11 mouse cellular contexts compared by ENCODE assay signal in genomic region chr7:63940321-63940720, GRCm38 (mm10). TPM values are rescaled to one million over a fixed set of nuclear protein-coding genes. Genes with fewer than 3 reads are reported as not detected.
DNase-seq lines count a peak whose midpoint lies in the region; ATAC-seq and TF ChIP-seq lines count a peak whose summit lies in the region.
"Had no signal": no experiment of that assay in that cellular context is flagged by ENCODE, and none has a peak within 500 bp of the region (broad histone marks: within the 10 kb centered on the region; RNA-seq: fewer than 3 reads in every experiment).

No protein-coding gene starts in this region.

- H3K4me1 ChIP-seq in intestine, embryonic 15.5 days (replicated peaks), result peaks cover 6% of the 10 kb centered on the region; the same call in 1 of the 2 replicates
- 0 out of 2 replicates have a peak, but pooled peaks cover 3% of the 10 kb centered on the region for H3K4me1 ChIP-seq in intestine, postnatal 0 days (replicated peaks; ENCODE audit: control insufficient read depth, insufficient read depth, low read length)
- peaks cover 12% of the 10 kb centered on the region for H3K4me1 ChIP-seq in limb, embryonic 13.5 days

- peak overlapping the region; percentile 92; the same call in 1 of the 2 replicates for H3K4me2 ChIP-seq in intestine, embryonic 15.5 days (replicated peaks)
- no peak overlapping the region for H3K4me2 ChIP-seq in intestine, postnatal 0 days (replicated peaks; ENCODE audit: low read depth)
- peak overlapping the region; percentile 90; the same call in 1 of the 2 replicates for H3K4me2 ChIP-seq in limb, embryonic 13.5 days (replicated peaks)

- no peak overlapping the region for H3K9ac ChIP-seq in intestine, embryonic 15.5 days
- H3K9ac ChIP-seq in intestine, postnatal 0 days (ENCODE audit: low read depth, low read length), result no peak overlapping the region
- H3K9ac ChIP-seq in limb, embryonic 13.5 days, result no peak overlapping the region

- H3K9me3 ChIP-seq in intestine, embryonic 15.5 days, result no peaks in the 10 kb centered on the region
- no peaks in the 10 kb centered on the region for H3K9me3 ChIP-seq in intestine, postnatal 0 days (ENCODE audit: control insufficient read depth)
- no peaks in the 10 kb centered on the region for H3K9me3 ChIP-seq in limb, embryonic 13.5 days
- H3K9me3 ChIP-seq: embryonic facial prominence, embryonic 12.5 days had no signal

- no peak overlapping the region for H3K4me3 ChIP-seq in intestine, embryonic 15.5 days (replicated peaks)
- no peak overlapping the region for H3K4me3 ChIP-seq in intestine, postnatal 0 days (ENCODE audit: low read depth, low read length)
- no peak overlapping the region for H3K4me3 ChIP-seq in limb, embryonic 13.5 days

- TF ChIP-seq CTCF in intestine, postnatal 0 days (IDR thresholded peaks at IDR 0.05; ENCODE audit: low read depth), result no peak

- ATAC-seq in intestine, embryonic 15.5 days, result no peak
- no peak for ATAC-seq in intestine, postnatal 0 days
- ATAC-seq in limb, embryonic 13.5 days (ENCODE audit: low FRiP score, low read depth), result no peak

- DNase-seq in cerebellum, adult 11 months, result peak; percentile 25
- no peak for DNase-seq in cerebellum, adult 11-12 months
- peak; percentile 80 for DNase-seq in 416B (ENCODE audit: low read depth)
- no peak for DNase-seq in ovary, postnatal 10 days (ENCODE audit: low spot score)
- no peak for DNase-seq in layer of hippocampus, postnatal 25 days (ENCODE audit: extremely low spot score in 1 of 2, low spot score in 1 of 2)

- no peaks in the 10 kb centered on the region for H3K36me3 ChIP-seq in intestine, embryonic 15.5 days
- no peaks in the 10 kb centered on the region for H3K36me3 ChIP-seq in intestine, postnatal 0 days (ENCODE audit: control insufficient read depth, insufficient read depth)
- no peaks in the 10 kb centered on the region for H3K36me3 ChIP-seq in limb, embryonic 13.5 days
- H3K36me3 ChIP-seq: embryonic facial prominence, embryonic 12.5 days had no signal

- 93% methylated on average over 5 of the region's 5 CpGs for WGBS in intestine, embryonic 15.5 days
- WGBS in intestine, postnatal 0 days, result 88% methylated on average over 5 of the region's 5 CpGs
- 94% methylated on average over 5 of the region's 5 CpGs for WGBS in limb, embryonic 13.5 days

- H3K27ac ChIP-seq in intestine, embryonic 15.5 days, result no peak overlapping the region
- no peak overlapping the region; the same call in 1 of the 2 replicates for H3K27ac ChIP-seq in intestine, postnatal 0 days (ENCODE audit: low read depth, low read length)
- peak overlapping the region; percentile 95; the same call in 1 of the 2 replicates for H3K27ac ChIP-seq in limb, embryonic 13.5 days

- H3K27me3 ChIP-seq in intestine, embryonic 15.5 days (replicated peaks), result no peaks in the 10 kb centered on the region
- no peaks in the 10 kb centered on the region for H3K27me3 ChIP-seq in intestine, postnatal 0 days (replicated peaks; ENCODE audit: control insufficient read depth, insufficient read depth, low read length)
- no peaks in the 10 kb centered on the region for H3K27me3 ChIP-seq in limb, embryonic 13.5 days
- H3K27me3 ChIP-seq: embryonic facial prominence, embryonic 12.5 days had no signal

RNA-seq across cellular contexts. Expression of gene Klf13, which starts 1.6 kb away (rescaled TPM):
- 25.9 and 26.7 TPM in 2 replicates for polyA plus RNA-seq in intestine, embryonic 15.5 days (2015; fragmentation: Nextera tagmentation; extraction: Ambion mirVana)
- polyA plus RNA-seq in intestine, postnatal 0 days (2015; fragmentation: Nextera tagmentation; extraction: Ambion mirVana), result 19.3 and 24.5 TPM in 2 replicates
- 20.1 and 20.9 TPM in 2 replicates for polyA plus RNA-seq in limb, embryonic 13.5 days (2015; fragmentation: Nextera tagmentation; extraction: Ambion mirVana)
- 100 to 1,000 TPM; 204 to 216 TPM for total RNA-seq in layer of hippocampus, postnatal 25 days (2021)

RNA-seq across cellular contexts. Expression of gene E030018B13Rik, which starts 23.7 kb away (rescaled TPM):
- not detected in 2 replicates for polyA plus RNA-seq in intestine, embryonic 15.5 days (2015; fragmentation: Nextera tagmentation; extraction: Ambion mirVana)
- polyA plus RNA-seq in intestine, postnatal 0 days (2015; fragmentation: Nextera tagmentation; extraction: Ambion mirVana), result not detected in 2 replicates
- polyA plus RNA-seq in limb, embryonic 13.5 days (2015; fragmentation: Nextera tagmentation; extraction: Ambion mirVana), result 0.14 TPM in 1 of 2 replicates, not detected in the other
- total RNA-seq in layer of hippocampus, postnatal 25 days (2021), result not detected
- total RNA-seq: adrenal gland, postnatal 4 days had no signal
- polyA plus RNA-seq: embryonic facial prominence, embryonic 12.5 days; liver, adult 2 months had no signal

Comparison
In these comparisons a context has a peak if more than half of its experiments do, and no peak if none do; other contexts are left out.
1. DNase-seq: peak in cerebellum, adult 11 months (single experiment) and 416B (single experiment); none in cerebellum, adult 11-12 months (single experiment), ovary, postnatal 10 days (single experiment) and layer of hippocampus, postnatal 25 days (0 of 2).